Mouse (Mus musculus) stomach, postnatal 0 days (tissue): ENCODE measurements around the gene Htr2a. TPM values are rescaled to one million over a fixed set of nuclear protein-coding genes. Genes with fewer than 3 reads are reported as not detected.

Experiments
- ATAC-seq: fragments of 200-750 bp; cut with Nextera tagmentation; 2 replicates; pipeline ENCODE4 v1.8.0; 2017; ENCODE audit not compliant: low FRiP score, low TSS enrichment
- DNase-seq: peaks from one replicate; pipeline ENCODE4 v3.0.0-alpha.2; 2016; ENCODE audit warnings: low spot score
- H3K27ac ChIP-seq: fragments of 300-500 bp; sonication (generic); replicated peaks from 2 replicates; pipeline ENCODE4 v1.5.1; 2014; ENCODE audit warnings: mild to moderate bottlenecking, control low read depth
- H3K27me3 ChIP-seq: fragments of 300-500 bp; sonication (generic); 2 replicates; pipeline ENCODE4 v1.6.1; 2014; ENCODE audit warnings: low read length; ENCODE audit not compliant: control insufficient read depth, insufficient read depth
- H3K36me3 ChIP-seq: fragments of 300-500 bp; sonication (generic); 2 replicates; pipeline ENCODE4 v1.6.1; 2014; ENCODE audit warnings: low read length, mixed read lengths; ENCODE audit not compliant: control insufficient read depth, insufficient read depth
- H3K4me1 ChIP-seq: fragments of 300-500 bp; sonication (generic); replicated peaks from 2 replicates; pipeline ENCODE4 v1.6.1; 2014; ENCODE audit warnings: antibody characterized with exemption; ENCODE audit not compliant: control insufficient read depth, insufficient read depth
- H3K4me2 ChIP-seq: fragments of 300-500 bp; sonication (generic); replicated peaks from 2 replicates; pipeline ENCODE4 v1.6.1; 2014; ENCODE audit warnings: low read depth, mild to moderate bottlenecking, control low read depth, moderate library complexity
- H3K4me3 ChIP-seq: fragments of 300-500 bp; sonication (generic); 2 replicates; pipeline ENCODE4 v1.5.1; 2014; ENCODE audit warnings: low read depth, low read length, control low read depth
- H3K9ac ChIP-seq: fragments of 300-500 bp; sonication (generic); 2 replicates; pipeline ENCODE4 v1.6.1; 2014; ENCODE audit warnings: mild to moderate bottlenecking, low read length, control low read depth, mixed read lengths
- H3K9me3 ChIP-seq: fragments of 300-500 bp; sonication (generic); 2 replicates; pipeline ENCODE4 v1.6.1; 2016; ENCODE audit warnings: low read length; ENCODE audit not compliant: control insufficient read depth
- CTCF ChIP-seq: IDR thresholded peaks from 2 replicates; pipeline ENCODE4 v1.5.1; 2016; ENCODE audit warnings: antibody characterized with exemption, low read depth, mild to moderate bottlenecking, moderate library complexity
- EP300 ChIP-seq: optimal IDR thresholded peaks from 2 replicates; pipeline ENCODE3; 2016; ENCODE audit warnings: antibody characterized with exemption
- WGBS: fragments of 180-500 bp; shearing (Covaris S2); extraction: QIAGEN DNeasy Blood & Tissue Kit; methylation state at CpG from one replicate; pipeline ENCODE4 v1.1.7; 2014; 5-methylcytosine and 5-hydroxymethylcytosine counted together
- polyA plus RNA-seq: library from polyadenylated mRNA; unstranded; fragments of >200 nt; fragmentation: Nextera tagmentation; extraction: Ambion mirVana; gene quantifications from 2 replicates; pipeline ENCODE4 v1.2.1, GENCODE M21; 2015

Htr2a gene
- polyA plus RNA-seq, 1 experiment from 2014 or later = 0.13 TPM

DNA sequence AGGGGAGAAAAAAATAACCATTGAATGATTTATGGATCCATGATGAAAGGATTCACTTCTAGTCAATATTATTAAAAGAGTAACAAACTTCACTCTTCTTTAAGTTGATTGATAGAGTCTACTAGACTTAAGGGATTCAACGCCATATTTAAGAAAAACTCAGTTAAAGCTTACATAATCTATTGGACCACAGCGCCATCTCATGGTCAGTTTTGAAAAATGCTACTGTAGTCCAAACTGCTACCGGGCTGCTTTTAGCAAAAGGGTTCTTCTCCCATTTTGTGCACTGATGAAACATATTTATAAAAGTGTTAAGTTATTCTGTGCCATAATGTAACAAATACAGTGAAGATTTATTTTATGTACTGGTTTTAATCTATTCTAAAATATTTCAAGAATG is 68.4 kb downstream of the Htr2a start:
- no peak for TF ChIP-seq EP300
- peak; percentile 70 for TF ChIP-seq CTCF
- no peaks in the 10 kb centered on the region for H3K27me3 ChIP-seq
- ATAC-seq (no peak), DNase-seq (peak; percentile 25)
- H3K36me3 ChIP-seq = no peaks in the 10 kb centered on the region
- WGBS = 20% methylated on average over 3 of the region's 3 CpGs
- H3K4me3 ChIP-seq = no peak overlapping the region
- H3K4me1 ChIP-seq = no peaks in the 10 kb centered on the region
- H3K9me3 ChIP-seq = no peaks in the 10 kb centered on the region
- H3K9ac ChIP-seq = no peak overlapping the region
- no peak overlapping the region for H3K4me2 ChIP-seq
- H3K27ac ChIP-seq = no peak overlapping the region

DNA sequence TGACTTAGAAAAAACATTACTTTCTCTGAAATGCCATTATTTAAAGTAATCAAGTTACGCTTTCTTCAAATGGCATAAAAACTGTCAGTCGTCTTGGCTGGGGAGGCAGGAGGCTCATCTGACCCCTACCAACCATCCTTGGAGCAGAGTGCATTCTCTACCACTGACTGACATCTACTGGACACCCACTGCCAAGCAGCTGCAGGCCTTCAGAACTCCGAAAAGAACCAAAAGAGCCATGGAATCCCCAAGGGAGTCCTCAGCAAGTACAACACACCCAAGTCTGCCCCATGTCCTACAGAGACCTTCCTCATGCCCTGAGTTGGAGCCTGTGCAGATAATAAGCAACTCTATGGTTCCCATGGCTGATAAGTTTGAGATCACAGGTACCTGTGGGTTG is 82.9 kb downstream of the Htr2a start:
- Histone ChIP-seq H3K27ac (no peak overlapping the region), H3K9me3 (no peaks in the 10 kb centered on the region), H3K4me3 (no peak overlapping the region), H3K36me3 (no peaks in the 10 kb centered on the region), H3K4me1 (no peaks in the 10 kb centered on the region), H3K4me2 (no peak overlapping the region), H3K27me3 (no peaks in the 10 kb centered on the region), H3K9ac (no peak overlapping the region)
- ATAC-seq (no peak), DNase-seq (no peak)
- peak; percentile 37 for TF ChIP-seq CTCF
- TF ChIP-seq EP300 = no peak
- 73% methylated on average over 3 of the region's 3 CpGs for WGBS

DNA sequence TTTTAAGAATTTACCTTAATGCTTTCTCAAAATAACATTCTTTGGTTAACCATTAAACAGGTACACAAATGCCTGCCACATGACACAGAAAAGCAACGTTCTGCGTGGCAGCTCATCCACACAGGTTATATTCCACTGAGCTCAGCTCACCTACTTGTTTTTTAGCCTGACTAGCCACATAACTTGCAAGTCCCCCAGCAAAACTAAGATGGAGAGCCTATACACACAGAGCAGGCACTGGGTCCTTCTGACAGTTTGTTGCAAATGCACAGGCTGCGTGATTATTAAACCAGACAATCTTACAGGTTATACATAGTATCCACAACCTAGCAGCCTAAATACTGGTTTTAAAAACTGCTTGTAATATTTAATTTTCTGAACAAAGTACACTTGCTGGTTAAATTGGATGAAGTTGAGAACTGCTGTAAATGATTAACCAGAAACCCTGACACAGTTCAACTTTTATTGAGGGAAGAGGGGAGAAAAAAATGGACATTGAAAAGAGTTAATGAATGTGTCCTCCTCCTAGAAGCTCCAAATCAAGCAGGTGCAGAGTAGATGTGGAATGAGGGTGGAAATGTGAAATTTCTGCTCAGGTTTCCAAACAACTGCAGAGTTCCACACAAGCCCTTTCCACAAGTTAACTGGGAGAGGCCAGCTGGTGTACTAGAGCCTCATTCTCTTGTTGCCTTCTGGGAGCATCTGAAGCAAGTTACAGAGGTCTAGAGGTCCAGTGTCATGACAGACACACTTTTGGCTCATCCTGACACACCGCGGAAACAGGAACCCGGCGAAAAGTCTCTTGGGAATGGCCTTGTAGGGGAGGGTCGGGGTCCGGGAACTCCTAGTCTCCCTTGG is 90.8 kb downstream of the Htr2a start:
- H3K36me3 ChIP-seq = no peaks in the 10 kb centered on the region
- WGBS = 18% methylated on average over 9 of the region's 9 CpGs
- peak overlapping the region; percentile 65 for H3K4me2 ChIP-seq
- DNase-seq = peak; percentile 18
- H3K4me3 ChIP-seq = peak overlapping the region; percentile 88
- peak overlapping the region; percentile 76 for H3K27ac ChIP-seq
- ATAC-seq = peak; percentile 1; the same call in 1 of the 2 replicates
- H3K9me3 ChIP-seq = no peaks in the 10 kb centered on the region
- no peaks in the 10 kb centered on the region for H3K4me1 ChIP-seq
- H3K27me3 ChIP-seq = no peaks in the 10 kb centered on the region
- H3K9ac ChIP-seq = peak overlapping the region; percentile 50; the same call in 1 of the 2 replicates
- TF ChIP-seq EP300 = no peak
- TF ChIP-seq CTCF = no peak

DNA sequence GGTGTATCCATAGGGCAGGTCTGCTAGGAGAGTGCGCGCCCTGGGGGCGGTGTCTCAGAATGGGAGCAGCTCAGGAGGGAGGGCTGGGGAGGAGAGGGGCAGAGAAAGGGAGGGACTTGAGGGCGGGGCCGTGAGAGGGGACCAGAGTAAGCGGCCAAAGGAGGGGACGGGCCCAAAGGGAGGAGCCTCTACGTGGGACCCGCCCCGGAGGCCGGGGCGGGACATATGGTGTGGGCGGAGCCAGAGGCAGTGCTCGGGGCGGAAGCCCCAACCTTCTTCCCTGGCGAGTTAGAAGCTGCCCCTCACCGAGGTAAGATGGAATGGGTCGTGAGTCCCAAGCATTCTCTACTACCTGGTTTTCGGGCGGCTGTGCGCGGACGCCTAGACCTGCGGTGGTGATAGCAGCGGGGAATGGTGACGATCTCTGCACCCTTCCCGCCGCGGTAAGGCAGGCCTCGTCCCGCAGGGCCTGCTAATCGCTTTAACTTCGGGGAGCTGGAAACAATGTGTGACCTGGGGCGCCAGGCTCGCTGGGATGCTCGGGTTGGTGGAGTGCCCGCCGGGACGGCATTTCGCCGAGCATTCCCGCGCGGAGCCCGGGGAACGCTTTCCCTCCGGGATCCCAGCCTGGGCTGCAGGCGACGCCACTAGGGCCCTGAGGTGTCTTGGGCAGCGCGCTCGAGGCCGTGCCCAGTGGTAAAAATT is 91.6 kb downstream of the Htr2a start, which contains the start of gene Esd:
Gene Esd (plus strand): TSS at position 219 of the 705 bp plus-strand sequence.
- Histone ChIP-seq H3K36me3 (peaks cover 4% of the 10 kb centered on the region; the same call in 1 of the 2 replicates), H3K9me3 (no peaks in the 10 kb centered on the region), H3K9ac (peak within 1 kb of the TSS; percentile 89), H3K4me1 (no peaks in the 10 kb centered on the region), H3K4me3 (peak within 1 kb of the TSS; percentile 88), H3K4me2 (peak within 1 kb of the TSS; percentile 65), H3K27me3 (no peaks in the 10 kb centered on the region), H3K27ac (peak within 1 kb of the TSS; percentile 93)
- ATAC-seq (peak; percentile 98), DNase-seq (peak; percentile 97)
- under 1% methylated on average over 49 of the region's 53 CpGs for WGBS
- TF ChIP-seq CTCF (peak; percentile 57), EP300 (no peak)

DNA sequence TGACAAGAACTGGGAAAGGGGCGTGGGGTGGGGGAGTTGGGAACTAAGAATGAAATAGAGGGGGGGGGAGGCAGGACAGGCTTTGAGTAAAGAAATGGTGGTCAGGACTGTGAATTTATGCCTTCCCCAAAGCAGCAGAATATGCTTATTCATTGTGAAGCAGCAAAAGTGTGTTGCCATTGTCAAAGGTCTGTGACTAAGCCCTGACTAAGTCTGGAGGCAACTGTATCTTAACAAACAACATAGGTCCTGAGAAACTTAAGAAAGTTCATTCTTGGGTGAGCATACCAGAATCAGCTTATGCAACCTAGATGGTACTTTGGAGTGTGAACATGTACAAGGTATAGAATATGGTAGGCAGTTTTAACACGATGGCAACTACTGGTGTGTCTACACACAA is 92.8 kb downstream of the Htr2a start:
- TF ChIP-seq EP300 (no peak), CTCF (no peak)
- peak overlapping the region; percentile 88; the same call in 1 of the 2 replicates for H3K4me3 ChIP-seq
- 49% methylated on average over 2 of the region's 2 CpGs for WGBS

More for the DNA sequence above, 92.8 kb downstream of the Htr2a start:
- ATAC-seq = peak; percentile 4; the same call in 1 of the 2 replicates
- no peak for DNase-seq
- no peaks in the 10 kb centered on the region for H3K9me3 ChIP-seq
- peaks cover 4% of the 10 kb centered on the region; the same call in 1 of the 2 replicates for H3K36me3 ChIP-seq
- H3K4me2 ChIP-seq = peak overlapping the region; percentile 65
- no peak overlapping the region for H3K9ac ChIP-seq
- H3K27me3 ChIP-seq = no peaks in the 10 kb centered on the region
- H3K27ac ChIP-seq = no peak overlapping the region
- H3K4me1 ChIP-seq = no peaks in the 10 kb centered on the region
